Mouse (Mus musculus) thymus, postnatal 14 days (tissue): ENCODE data around the gene Gstt4.
"Not testable (repeated sequence)": the region's sequence is repeated elsewhere in the genome, so short reads cannot be mapped to it uniquely, and the experiment has no call there.

ENCODE experiments used
- DNase-seq: peaks from one replicate; pipeline ENCODE4 v3.0.0; 2021

Gstt4 gene

GRCm38 (mm10) chr10:75822443-75822842 lies at the start of gene Gstt4:
Gene Gstt4, minus strand, starts transcription at chr10:75822543.
- DNase-seq: no peak

- DNase-seq: no peak
Measured at GRCm38 (mm10) chr10:75861587-75861986, 39.2 kb upstream of the Gstt4 start.

- no peak for DNase-seq
Measured at GRCm38 (mm10) chr10:75860746-75861145, 38.4 kb upstream of the Gstt4 start.

- DNase-seq: peak; percentile 90
Measured at GRCm38 (mm10) chr10:75859786-75860470, 37.6 kb upstream of the Gstt4 start, which contains the start of gene Mif. Gene Mif, minus strand, starts transcription at chr10:75860240.

GRCm38 (mm10) chr10:75859107-75859746 lies 36.9 kb upstream of the Gstt4 start:
- DNase-seq: peak; percentile 43

GRCm38 (mm10) chr10:75857598-75857997 lies 35.3 kb upstream of the Gstt4 start:
- DNase-seq: no peak

- no peak for DNase-seq
Measured at GRCm38 (mm10) chr10:75856976-75857375, 34.6 kb upstream of the Gstt4 start.

GRCm38 (mm10) chr10:75856155-75856907 lies 34.0 kb upstream of the Gstt4 start:
- DNase-seq: no peak

- no peak for DNase-seq
Measured at GRCm38 (mm10) chr10:75855416-75855981, 33.2 kb upstream of the Gstt4 start.

- DNase-seq: no peak
Measured at GRCm38 (mm10) chr10:75854791-75855190, 32.4 kb upstream of the Gstt4 start.

GRCm38 (mm10) chr10:75854096-75854495 lies 31.8 kb upstream of the Gstt4 start:
- no peak for DNase-seq

- DNase-seq: peak; percentile 89
Measured at GRCm38 (mm10) chr10:75853452-75853851, 31.1 kb upstream of the Gstt4 start.

GRCm38 (mm10) chr10:75852539-75853125 lies 30.3 kb upstream of the Gstt4 start:
- no peak for DNase-seq

- DNase-seq: no peak
Measured at GRCm38 (mm10) chr10:75851681-75852080, 29.3 kb upstream of the Gstt4 start.

- no peak for DNase-seq
Measured at GRCm38 (mm10) chr10:75851076-75851475, 28.7 kb upstream of the Gstt4 start.

- peak; percentile 35 for DNase-seq
Measured at GRCm38 (mm10) chr10:75848382-75848781, 26.0 kb upstream of the Gstt4 start.

- DNase-seq: no peak
Measured at GRCm38 (mm10) chr10:75845306-75845930, 23.1 kb upstream of the Gstt4 start.

- no peak for DNase-seq
Measured at GRCm38 (mm10) chr10:75844800-75845199, 22.5 kb upstream of the Gstt4 start.

- DNase-seq: not testable (repeated sequence)
Measured at GRCm38 (mm10) chr10:75843898-75844297, 21.6 kb upstream of the Gstt4 start.

- no peak for DNase-seq
Measured at GRCm38 (mm10) chr10:75839092-75839491, 16.7 kb upstream of the Gstt4 start.

- peak; percentile 92 for DNase-seq
Measured at GRCm38 (mm10) chr10:75837248-75837759, 15.0 kb upstream of the Gstt4 start, which contains the start of gene Gstt2. Gene Gstt2, minus strand, starts transcription at chr10:75837424.
